Mouse (Mus musculus): Measurements from ENCODE around the gene Cyp2e1. TPM values are rescaled to one million over a fixed set of nuclear protein-coding genes. Genes with fewer than 3 reads are reported as not detected.
"Not testable (repeated sequence)": the region's sequence is repeated elsewhere in the genome, so short reads cannot be mapped to it uniquely, and the experiment has no call there.

Gene Cyp2e1
- not detected in 2 replicates for polyA plus RNA-seq (2016; fragmentation: Nextera tagmentation; extraction: Ambion mirVana)

DNA sequence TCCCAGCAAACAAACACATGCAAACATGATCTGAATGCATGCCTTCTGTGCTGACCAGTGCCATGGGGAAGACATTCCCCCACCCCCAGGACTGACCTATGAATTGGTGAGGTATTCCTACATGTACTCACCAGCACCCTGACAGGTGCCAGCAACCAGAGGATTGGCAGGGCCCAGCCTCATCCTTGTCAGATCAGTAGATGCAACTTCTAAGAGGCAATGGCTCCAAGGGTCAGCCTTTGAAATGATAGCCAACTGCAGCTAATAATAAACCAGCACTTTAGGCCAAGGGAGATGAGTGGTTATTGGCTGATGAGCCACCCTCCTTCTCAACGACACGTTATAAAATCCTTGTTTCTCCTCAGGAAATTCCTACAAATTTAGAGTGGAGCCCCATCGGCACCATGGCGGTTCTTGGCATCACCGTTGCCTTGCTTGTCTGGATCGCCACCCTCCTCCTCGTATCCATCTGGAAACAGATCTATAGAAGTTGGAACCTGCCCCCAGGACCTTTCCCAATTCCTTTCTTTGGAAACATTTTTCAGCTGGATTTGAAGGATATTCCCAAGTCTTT lies at the start of gene Cyp2e1:
Gene Cyp2e1, plus strand, starts transcription at position 293 of the 574 bp plus-strand sequence.
- H3K36me3 ChIP-seq (replicated peaks) = no peaks in the 10 kb centered on the region
- WGBS = 93% methylated on average over 7 of the region's 7 CpGs
- DNase-seq (ENCODE audit: extremely low spot score, low spot score) = no peak
- H3K27me3 ChIP-seq (ENCODE audit: poor library complexity, severe bottlenecking) = no peaks in the 10 kb centered on the region
- no peaks in the 10 kb centered on the region for H3K4me1 ChIP-seq
- no peak within 1 kb of the TSS for H3K27ac ChIP-seq
- H3K9me3 ChIP-seq = no peaks in the 10 kb centered on the region
- H3K4me3 ChIP-seq = no peak within 1 kb of the TSS

DNA sequence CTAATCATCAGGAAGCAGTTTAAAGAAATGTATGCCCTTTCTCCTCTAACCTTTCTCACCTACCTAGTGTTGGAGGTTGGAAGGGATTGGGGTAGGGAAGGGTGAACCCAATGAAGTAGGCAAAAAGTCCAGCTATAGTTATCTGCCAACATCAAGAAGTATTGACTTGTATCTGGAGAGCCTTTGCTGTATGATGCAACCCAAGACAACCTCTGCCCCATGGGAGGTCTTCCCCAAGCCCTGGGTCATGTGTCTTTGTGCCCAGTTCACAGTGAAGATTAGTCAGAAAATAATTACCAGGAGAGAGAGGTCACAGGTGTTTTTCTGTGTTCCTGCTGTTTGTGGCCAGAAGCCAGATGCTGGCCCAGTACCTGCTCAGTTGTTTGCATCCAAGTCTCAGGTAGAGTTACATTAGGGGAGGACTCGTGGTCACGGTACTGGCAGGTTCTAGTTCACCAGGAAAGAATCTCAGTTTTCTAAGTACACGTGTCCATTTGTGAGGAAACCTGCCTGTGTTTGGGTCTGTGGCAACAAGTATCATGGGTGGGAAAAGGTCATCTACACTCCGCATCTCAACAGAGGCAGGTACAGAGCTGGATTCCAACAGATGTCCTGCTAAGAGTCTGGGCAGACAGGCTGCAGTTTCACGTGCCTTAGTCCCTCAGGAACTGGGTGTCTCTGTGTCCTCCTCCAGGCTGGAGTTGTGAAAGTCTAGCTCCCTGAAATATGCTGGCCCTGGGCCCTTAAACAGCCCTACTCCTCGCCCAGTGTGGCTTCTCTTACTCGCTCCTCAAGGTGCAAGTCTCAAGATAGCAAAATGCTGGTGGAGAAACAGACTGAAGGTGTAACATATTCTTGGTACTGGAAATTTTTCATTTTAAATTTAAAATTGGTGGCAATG lies 46.1 kb upstream of the Cyp2e1 start:
- Histone ChIP-seq H3K27ac (no peak overlapping the region), H3K27me3 (ENCODE audit: poor library complexity, severe bottlenecking) (no peaks in the 10 kb centered on the region), H3K4me1 (no peaks in the 10 kb centered on the region), H3K4me3 (no peak overlapping the region), H3K9me3 (no peaks in the 10 kb centered on the region), H3K36me3 (replicated peaks) (no peaks in the 10 kb centered on the region)
- 85% methylated on average over 7 of the region's 7 CpGs for WGBS
- no peak for DNase-seq (ENCODE audit: extremely low spot score, low spot score)

DNA sequence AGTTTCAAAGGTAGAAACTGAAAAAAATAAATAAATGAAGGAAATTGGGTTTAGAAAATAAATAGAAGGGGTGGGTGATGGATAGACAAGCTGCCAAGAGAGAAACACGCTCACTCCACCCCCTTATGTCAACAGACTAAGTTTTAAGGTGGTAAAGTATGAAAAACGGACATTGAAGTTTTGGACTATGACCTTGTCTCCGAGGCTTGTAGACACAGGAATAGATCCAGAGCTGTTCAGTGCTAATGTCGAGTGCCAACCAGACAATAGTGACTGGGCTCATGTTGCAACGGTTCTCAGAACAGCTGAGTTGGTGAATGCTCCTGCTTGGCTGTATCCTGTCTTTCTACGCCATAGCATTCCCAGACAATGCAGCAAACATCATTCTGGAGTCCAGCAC lies 42.4 kb upstream of the Cyp2e1 start:
- WGBS = 87% methylated on average over 6 of the region's 6 CpGs

DNA sequence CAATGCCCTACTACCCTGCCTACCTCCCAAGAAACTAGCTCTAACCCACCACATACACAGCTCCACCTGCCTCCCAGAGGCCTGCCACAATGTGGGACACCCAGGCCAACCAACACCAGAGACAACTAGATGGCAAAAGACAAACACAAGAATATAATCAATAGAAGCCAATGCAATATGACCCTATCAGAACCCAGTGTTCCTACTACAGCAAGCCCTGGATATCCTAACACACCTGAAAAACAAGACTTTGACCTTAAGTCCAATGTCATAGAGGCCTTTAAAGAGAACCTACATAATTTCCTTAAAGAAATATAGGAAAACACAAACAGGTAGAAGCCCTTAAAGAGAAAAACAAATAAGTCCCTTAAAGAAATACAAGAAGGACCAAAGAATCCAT lies 38.0 kb upstream of the Cyp2e1 start:
- Histone ChIP-seq H3K4me1 (no peaks in the 10 kb centered on the region), H3K9me3 (peaks cover 8% of the 10 kb centered on the region; the same call in 1 of the 2 replicates), H3K4me3 (no peak overlapping the region), H3K27ac (no peak overlapping the region), H3K27me3 (ENCODE audit: poor library complexity, severe bottlenecking) (no peaks in the 10 kb centered on the region), H3K36me3 (replicated peaks) (no peaks in the 10 kb centered on the region)
- DNase-seq (ENCODE audit: extremely low spot score, low spot score) = no peak

More for the DNA sequence above, 42.4 kb upstream of the Cyp2e1 start:
- Histone ChIP-seq H3K27me3 (ENCODE audit: poor library complexity, severe bottlenecking) (no peaks in the 10 kb centered on the region), H3K27ac (no peak overlapping the region), H3K4me1 (no peaks in the 10 kb centered on the region), H3K36me3 (replicated peaks) (no peaks in the 10 kb centered on the region), H3K9me3 (no peaks in the 10 kb centered on the region), H3K4me3 (no peak overlapping the region)
- DNase-seq (ENCODE audit: extremely low spot score, low spot score) = no peak

DNA sequence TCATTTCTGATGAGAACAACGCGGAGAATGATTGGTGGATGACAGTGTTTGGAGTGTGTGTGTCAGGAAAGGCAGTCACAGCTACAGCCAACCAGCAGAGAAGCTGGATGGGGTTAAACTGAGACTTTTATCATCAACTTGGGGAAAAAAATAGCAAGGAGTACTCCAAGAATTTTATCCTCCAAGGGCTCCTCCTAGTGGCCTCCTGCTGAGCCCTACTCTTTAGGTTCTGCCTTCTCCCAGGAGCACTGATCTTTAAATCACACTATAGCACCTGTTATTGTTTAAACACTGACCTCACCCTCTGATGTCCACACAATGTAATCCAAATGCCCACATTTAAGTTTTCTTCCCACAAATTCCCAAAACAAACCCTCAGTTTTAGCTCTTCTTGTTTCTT lies 30.4 kb upstream of the Cyp2e1 start:
- no peak overlapping the region for H3K27ac ChIP-seq
- no peak overlapping the region for H3K4me3 ChIP-seq
- DNase-seq (ENCODE audit: extremely low spot score, low spot score) = no peak
- no peaks in the 10 kb centered on the region for H3K9me3 ChIP-seq
- H3K4me1 ChIP-seq = no peaks in the 10 kb centered on the region
- H3K27me3 ChIP-seq (ENCODE audit: poor library complexity, severe bottlenecking) = no peaks in the 10 kb centered on the region
- H3K36me3 ChIP-seq (replicated peaks) = no peaks in the 10 kb centered on the region
- 61% methylated on average over 2 of the region's 2 CpGs for WGBS

DNA sequence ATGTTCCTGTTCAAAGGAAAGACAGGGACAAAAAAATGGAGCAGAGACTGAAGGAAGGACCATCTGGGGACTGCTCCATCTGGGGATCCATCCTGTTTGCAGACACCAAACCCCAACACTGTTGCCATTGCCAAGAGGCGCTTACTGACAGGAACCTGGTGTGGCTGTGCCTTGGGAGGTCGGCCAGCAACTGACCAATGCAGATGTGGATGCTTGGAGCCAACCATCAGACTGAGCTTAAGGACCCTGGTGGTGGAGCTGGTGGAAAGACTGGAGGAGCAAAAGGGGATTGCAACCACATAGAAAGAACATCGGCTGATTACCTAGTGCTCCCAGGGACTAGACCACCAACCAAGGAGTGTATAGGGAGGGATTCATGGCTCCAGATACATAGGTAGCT lies 16.1 kb upstream of the Cyp2e1 start:
- Histone ChIP-seq H3K27me3 (ENCODE audit: poor library complexity, severe bottlenecking) (no peaks in the 10 kb centered on the region), H3K27ac (no peak overlapping the region), H3K36me3 (replicated peaks) (no peaks in the 10 kb centered on the region), H3K4me1 (no peaks in the 10 kb centered on the region), H3K9me3 (no peaks in the 10 kb centered on the region), H3K4me3 (no peak overlapping the region)
- no peak for DNase-seq (ENCODE audit: extremely low spot score, low spot score)
- 87% methylated on average over 3 of the region's 3 CpGs for WGBS

DNA sequence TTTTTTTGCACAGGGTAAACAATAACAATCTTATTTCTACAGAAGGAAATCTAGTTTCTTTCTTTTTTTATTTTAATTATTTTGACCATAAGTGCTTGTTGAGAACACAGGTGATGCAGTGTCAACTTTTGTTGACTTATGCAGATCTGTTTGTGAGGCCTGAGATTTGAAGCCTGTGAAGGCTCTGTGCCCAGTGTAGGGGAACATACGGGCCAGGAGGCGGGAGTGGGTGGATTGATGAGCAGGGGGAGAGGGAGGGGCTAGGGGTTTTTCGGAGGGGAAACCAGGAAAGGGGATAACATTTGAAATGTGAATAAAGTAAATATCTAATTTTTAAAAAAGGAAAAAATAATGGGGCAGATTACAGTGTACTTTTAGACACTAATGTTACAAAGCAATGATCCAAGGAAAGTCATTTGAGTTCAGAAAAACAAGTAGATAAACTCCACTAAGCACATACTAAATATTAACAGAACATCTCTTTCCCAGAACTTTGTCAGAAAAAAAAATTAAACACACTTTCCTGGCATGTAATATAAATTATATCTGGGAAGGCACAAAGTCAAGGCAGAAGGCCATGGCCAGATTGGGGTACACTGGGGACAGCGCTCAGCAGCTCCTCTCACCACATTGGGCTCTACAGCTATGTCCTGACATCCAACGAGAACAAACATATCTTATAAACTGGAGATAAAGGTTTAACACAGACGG lies 15.3 kb upstream of the Cyp2e1 start:
- Histone ChIP-seq H3K36me3 (replicated peaks) (no peaks in the 10 kb centered on the region), H3K4me3 (no peak overlapping the region), H3K4me1 (no peaks in the 10 kb centered on the region), H3K9me3 (no peaks in the 10 kb centered on the region), H3K27me3 (ENCODE audit: poor library complexity, severe bottlenecking) (no peaks in the 10 kb centered on the region), H3K27ac (no peak overlapping the region)
- 86% methylated on average over 6 of the region's 6 CpGs for WGBS
- no peak for DNase-seq (ENCODE audit: extremely low spot score, low spot score)

DNA sequence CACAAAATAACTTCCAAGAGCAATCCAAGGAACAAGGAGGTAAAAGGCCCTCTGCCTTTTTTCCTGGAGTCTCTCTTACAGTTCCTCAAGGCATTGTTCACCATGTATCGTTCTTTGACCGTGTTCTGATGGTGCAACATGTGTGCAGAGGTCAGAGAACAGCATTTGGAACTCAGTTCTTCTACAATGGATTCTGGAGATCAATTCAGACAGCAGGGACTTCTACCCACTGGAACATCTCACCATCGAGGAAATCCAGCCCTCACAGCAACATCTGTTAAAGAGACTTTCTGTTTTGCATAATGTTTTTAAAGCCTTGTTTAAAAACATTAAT lies 14.7 kb upstream of the Cyp2e1 start:
- no peaks in the 10 kb centered on the region for H3K36me3 ChIP-seq (replicated peaks)
- H3K4me1 ChIP-seq = no peaks in the 10 kb centered on the region
- H3K4me3 ChIP-seq = no peak overlapping the region
- H3K27ac ChIP-seq = no peak overlapping the region
- DNase-seq (ENCODE audit: extremely low spot score, low spot score) = no peak
- H3K27me3 ChIP-seq (ENCODE audit: poor library complexity, severe bottlenecking) = no peaks in the 10 kb centered on the region
- WGBS = 89% methylated on average over 3 of the region's 3 CpGs
- no peaks in the 10 kb centered on the region; the same call in 1 of the 2 replicates for H3K9me3 ChIP-seq

DNA sequence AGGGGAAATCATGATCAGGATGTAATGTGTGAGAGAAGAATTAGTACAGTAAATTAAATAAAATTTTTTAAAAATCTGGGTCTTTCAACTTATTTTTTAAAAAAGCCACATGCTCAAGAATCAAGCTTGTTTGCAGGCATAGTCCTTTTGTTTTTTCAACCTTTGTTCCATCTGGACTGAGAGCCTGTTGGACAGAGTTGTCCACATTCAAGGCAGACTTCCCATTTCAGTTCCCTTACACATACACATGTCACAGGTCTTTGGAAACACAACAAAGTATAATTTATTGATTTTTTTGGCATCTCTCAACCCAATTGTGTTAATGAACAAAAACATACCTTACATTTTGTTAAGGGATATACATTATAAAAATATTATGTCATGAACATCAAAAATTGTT lies 9.0 kb upstream of the Cyp2e1 start:
- Histone ChIP-seq H3K4me3 (no peak overlapping the region), H3K27ac (no peak overlapping the region), H3K27me3 (ENCODE audit: poor library complexity, severe bottlenecking) (no peaks in the 10 kb centered on the region), H3K9me3 (peaks cover 5% of the 10 kb centered on the region; the same call in 1 of the 2 replicates), H3K4me1 (no peaks in the 10 kb centered on the region), H3K36me3 (replicated peaks) (no peaks in the 10 kb centered on the region)
- no peak for DNase-seq (ENCODE audit: extremely low spot score, low spot score)

DNA sequence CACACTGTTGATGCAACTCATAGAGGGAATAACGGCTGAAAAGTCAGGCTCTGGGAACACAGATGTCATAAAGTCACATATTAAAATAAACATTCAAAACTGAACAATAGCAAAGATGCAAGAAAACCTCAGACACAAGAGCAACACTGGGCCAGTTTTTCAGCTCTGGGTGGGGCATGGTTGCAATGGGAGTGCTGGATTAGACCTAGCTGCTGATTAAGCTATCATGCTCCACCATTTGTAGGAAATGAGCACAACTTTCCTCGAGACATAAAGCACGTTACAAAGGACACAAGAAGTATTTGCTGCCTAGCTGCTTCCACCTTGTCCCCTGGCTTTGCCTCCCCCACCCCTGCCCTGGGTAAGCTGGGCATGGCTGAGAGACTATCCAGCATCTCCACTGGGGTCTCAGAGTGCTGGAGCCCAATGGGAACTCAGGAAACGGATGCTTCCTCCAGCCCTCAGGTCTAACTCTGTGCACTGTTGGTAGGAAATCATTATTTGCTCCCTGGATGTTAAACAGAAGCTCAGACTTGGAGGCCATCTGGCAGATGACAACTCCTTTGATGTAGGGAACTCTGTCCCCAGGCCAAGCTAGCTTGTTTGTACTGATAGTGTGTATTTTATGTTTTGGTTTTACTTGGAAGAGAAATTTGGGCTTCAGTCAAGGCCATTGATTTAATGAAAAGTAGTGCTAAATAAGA lies 7.2 kb upstream of the Cyp2e1 start:
- 87% methylated on average over 4 of the region's 4 CpGs for WGBS
- Histone ChIP-seq H3K36me3 (replicated peaks) (no peaks in the 10 kb centered on the region), H3K4me1 (no peaks in the 10 kb centered on the region), H3K27ac (no peak overlapping the region), H3K4me3 (no peak overlapping the region), H3K27me3 (ENCODE audit: poor library complexity, severe bottlenecking) (no peaks in the 10 kb centered on the region), H3K9me3 (peaks cover 5% of the 10 kb centered on the region; the same call in 1 of the 2 replicates)
- DNase-seq (ENCODE audit: extremely low spot score, low spot score) = no peak

DNA sequence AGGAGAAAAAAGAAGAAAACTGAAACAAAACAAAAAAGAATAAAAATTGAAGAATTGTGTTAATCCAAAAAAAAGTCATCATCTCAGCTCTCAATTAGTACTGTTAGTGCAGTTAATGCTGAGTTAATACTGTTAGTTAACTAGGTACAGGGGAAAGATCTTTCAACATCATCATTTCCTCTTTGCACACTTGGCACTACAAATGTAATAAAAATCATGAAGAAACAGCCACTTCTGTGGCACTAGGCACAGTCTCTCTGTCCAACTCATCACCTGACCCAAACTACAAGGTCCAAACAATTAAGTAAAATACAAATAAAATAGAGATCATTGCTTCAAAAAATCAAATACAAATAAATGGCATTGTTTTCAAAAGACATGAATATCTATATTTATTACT lies 2.9 kb upstream of the Cyp2e1 start:
- Histone ChIP-seq H3K36me3 (replicated peaks) (no peaks in the 10 kb centered on the region), H3K4me1 (no peaks in the 10 kb centered on the region), H3K27me3 (ENCODE audit: poor library complexity, severe bottlenecking) (no peaks in the 10 kb centered on the region), H3K4me3 (no peak overlapping the region), H3K27ac (no peak overlapping the region), H3K9me3 (no peaks in the 10 kb centered on the region)
- no peak for DNase-seq (ENCODE audit: extremely low spot score, low spot score)

DNA sequence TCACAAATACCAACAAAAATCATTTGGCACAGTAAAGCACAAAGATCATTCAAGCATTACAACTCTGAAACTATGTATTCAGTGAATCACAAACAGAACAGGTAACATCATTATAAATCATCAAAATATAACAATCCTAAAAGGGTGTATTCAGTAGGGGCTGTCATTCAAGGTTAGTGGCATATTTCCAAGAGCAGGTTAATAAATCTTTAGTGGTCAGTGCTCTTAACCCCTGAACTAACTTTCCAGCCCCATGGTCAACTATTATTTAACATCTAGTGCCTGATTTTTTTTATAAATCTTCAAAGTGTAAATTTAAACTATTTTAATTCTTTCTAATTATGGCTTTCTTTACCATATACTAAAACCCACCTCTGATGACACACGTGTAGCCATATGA lies 1.9 kb downstream of the Cyp2e1 start:
- not testable (repeated sequence) for DNase-seq (ENCODE audit: extremely low spot score, low spot score); H3K9me3 ChIP-seq; H3K27me3 ChIP-seq (ENCODE audit: poor library complexity, severe bottlenecking); H3K27ac ChIP-seq; H3K36me3 ChIP-seq (replicated peaks); H3K4me3 ChIP-seq; H3K4me1 ChIP-seq
- WGBS = 66% methylated on average over 1 of the region's 1 CpGs

Data from forebrain, embryonic 10.5 days (tissue).